Mouse (Mus musculus): ENCODE data around the gene D3Ertd254e.
"Not testable (repeated sequence)": the region's sequence is repeated elsewhere in the genome, so short reads cannot be mapped to it uniquely, and the experiment has no call there.

Gene D3Ertd254e

DNA sequence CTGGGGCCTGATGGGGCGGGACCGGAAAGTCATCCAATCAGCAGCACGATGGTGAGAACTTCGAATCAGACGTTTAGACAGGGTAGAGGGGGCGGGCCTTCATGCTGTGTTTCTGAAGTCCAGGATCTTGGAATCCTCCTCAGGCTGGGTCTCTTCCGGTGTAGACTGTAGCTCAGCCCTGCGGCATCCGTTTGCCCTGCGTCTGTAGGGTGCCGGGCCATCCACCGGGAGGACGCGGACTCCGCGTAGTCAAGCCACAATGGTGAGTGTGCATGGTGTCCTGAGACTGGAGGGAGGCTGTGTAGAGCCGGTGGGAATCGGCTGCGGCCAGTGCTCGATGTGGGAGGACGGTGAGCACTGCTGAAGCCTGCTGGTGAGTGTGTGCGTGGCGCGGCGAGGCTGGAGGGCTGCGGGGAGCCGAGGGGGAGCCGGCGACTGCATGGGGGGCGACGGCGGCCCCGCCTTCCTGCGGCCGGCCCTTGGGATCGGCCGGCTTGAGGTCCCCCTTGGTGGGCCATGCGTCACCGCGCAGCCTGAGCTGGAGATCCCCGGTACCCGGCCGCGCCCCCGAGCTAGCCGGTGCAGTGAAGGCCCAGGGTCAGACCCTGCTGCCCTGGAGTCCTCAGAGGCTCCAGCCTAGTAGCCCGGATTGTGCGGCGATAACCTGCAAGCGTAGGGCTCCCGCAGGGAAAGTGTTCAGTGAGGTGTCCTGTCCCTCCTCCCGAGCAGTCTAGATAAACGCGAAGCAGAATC, at the start of gene D3Ertd254e:
Gene D3Ertd254e, plus strand, starts transcription at position 84 of the 753 bp plus-strand sequence.
- in situ Hi-C loops (cut with MboI; ENCODE audit: unreplicated experiment in 2 of 2): no loop called here

DNA sequence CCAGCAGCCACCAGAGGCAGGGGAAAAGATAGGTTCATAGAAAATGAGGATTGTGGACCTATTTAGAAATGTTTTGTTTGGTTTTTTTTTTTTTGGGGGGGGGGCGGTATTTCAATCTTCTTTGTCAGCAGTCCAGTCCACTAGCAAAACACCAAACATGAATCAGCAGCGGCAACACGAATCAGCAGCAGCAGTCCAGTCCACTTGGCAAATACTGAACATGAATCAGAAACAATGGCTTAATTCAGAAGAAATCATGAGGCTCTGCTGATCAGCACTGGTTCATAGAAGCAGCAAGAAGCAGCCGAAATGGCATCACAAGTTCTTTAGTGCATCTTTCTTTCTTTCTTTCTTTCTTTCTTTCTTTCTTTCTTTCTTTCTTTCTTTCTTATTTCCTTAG, 34.7 kb upstream of the D3Ertd254e start:
- in situ Hi-C loops (cut with MboI; ENCODE audit: unreplicated experiment in 2 of 2): no loop called here

DNA sequence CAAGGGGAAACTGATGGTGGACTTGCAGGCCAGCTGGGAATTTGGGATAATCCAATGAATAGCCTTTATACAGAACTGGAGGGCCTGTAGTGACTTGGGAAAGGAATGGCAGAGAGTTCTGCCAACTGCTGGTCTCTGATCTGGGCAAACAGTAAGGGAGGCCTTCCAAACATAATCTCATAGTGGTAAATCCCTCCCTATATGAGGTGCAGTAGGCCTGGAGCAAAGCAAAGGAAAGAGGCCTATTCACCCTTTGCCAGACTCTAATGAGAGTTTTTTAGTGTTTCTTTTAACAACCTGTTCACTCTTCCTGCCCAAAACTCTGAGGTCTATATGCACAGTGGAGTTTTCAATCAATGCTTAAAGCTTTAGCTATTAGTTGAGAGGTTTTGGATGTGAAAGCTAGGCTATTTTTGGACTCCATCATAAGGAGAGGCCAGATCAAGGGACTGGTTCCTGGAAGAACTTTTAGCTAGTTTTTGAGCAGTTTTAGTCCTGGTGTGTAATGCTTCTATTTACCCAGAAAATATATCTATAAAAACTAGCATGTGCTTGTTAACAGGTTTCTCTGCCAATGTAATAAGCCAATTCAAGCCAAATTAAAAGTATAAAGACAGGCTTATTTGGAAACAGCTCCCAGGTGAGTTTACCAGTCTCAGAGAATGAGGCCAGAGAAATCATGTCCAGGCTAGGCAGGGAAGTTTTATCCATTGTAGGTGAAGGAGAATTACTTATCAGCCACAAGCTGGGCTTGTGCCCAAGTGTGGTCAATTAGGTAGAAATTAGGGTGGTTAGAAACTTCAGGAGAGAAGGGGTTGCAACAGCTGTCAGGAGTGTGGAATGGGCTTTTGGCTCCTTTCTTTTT, 30.9 kb upstream of the D3Ertd254e start:
- in situ Hi-C loops (cut with MboI; ENCODE audit: unreplicated experiment in 2 of 2): no loop called here

DNA sequence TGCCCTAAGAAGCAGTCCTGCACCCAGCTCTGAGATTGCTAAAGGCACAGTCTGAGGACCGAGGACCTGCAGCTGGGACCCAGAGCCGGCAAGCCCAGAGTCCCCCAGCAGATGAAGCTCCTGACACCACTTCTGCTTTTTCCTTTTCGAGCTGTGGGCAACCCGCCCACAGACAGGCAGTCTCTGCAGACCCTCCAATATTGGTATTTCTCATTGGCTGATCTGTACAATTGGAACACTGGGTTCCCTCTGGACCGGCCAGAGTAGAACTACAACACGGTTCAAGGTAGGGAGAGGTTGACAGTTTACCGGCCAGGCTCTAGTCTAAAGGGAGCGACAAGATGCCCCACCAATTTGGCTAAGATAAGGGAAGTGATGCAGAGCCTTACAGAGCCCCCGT, 24.6 kb upstream of the D3Ertd254e start:
- in situ Hi-C loops (cut with MboI; ENCODE audit: unreplicated experiment in 2 of 2): not testable (repeated sequence)

DNA sequence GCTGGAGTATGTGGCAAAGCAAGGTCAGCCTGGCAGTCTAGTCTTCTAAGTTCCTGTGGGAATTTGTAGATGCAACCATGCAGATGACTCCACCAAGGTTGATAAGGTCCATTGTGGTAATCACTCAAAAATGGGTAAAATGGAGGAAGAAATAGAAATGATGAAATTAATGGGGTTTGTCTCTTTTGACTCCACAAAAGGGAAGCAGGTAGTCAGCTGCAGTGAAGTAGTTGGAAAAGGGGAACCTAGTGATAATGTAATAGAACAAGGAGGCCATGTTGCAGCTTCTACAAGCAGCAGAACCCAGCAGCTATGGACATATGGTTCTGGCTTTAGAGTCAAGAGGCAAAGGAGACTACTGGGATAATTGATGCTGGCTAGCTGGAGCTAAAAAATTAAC, 14.7 kb upstream of the D3Ertd254e start:
- in situ Hi-C loops (cut with MboI; ENCODE audit: unreplicated experiment in 2 of 2): loop anchor here (5.0 kb wide), 2 partner anchors 164 to 444 kb away; no protein-coding TSS in a partner anchor

DNA sequence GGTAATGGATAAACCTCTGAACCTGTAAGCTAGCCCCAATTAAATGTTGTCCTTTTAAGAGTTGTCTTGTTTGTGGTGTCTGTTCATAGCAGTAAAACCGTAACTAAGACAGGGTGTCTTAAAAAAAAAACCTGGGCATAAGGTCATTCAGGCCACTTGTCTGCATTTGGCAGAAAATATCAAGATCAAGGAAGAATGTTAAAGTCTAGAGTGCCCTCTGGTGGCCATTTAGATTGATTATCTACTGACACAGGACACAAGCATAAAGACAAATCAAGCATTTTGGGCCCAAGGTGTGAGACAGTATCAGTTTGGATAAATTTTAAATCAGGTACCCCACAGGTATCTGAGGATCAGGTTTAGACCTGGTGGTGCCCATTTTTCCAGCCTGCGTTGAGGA, 13.3 kb upstream of the D3Ertd254e start:
- in situ Hi-C loops (cut with MboI; ENCODE audit: unreplicated experiment in 2 of 2): loop anchor here (5.0 kb wide), 2 partner anchors 165 to 445 kb away; no protein-coding TSS in a partner anchor

DNA sequence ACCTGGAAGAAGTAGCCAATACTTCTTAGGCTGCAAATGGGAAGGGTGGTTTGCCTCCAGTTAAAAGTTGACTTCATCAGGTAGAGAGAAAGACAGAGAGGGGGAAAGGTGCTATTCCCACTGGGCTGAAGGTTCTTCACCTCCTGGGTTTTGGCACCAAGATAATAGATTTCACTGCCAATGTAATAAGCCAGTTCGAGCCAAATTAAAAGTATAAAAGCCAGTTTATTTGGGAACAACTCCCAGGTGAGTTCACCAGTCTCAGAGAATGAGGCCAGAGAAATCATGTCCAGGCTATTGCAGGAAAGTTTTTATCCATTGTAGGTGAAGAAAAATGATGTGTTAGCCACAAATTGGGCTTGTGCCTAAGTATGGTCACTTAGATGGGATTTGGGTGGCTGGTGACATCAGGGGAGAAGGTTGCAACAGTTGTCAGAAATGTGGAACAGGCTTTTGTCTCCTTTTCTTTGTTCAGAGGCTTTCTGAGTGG, 12.6 kb upstream of the D3Ertd254e start:
- in situ Hi-C loops (cut with MboI; ENCODE audit: unreplicated experiment in 2 of 2): loop anchor here (5.0 kb wide), 2 partner anchors 166 to 446 kb away; no protein-coding TSS in a partner anchor

DNA sequence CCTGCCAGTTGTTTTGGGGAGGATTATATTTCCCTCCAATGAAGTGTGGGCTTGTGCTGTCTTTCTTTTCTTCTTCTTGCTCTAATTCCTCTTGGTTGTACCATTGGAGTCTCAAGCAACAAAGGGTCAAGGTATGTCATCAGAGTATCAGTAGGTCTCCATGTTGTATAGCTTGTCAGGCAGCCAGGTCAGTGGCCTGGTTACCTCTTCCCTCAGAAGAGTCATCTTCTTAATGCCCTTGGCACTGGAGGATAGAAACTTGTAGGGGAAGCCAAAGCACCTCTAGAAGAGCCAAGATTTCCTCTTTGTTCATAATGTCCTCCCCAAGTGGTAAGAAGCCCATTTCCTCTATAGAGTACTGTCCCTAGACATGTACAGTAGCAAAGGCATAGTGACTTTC, 11.8 kb upstream of the D3Ertd254e start:
- in situ Hi-C loops (cut with MboI; ENCODE audit: unreplicated experiment in 2 of 2): loop anchor here (5.0 kb wide), 2 partner anchors 167 to 447 kb away; no protein-coding TSS in a partner anchor

DNA sequence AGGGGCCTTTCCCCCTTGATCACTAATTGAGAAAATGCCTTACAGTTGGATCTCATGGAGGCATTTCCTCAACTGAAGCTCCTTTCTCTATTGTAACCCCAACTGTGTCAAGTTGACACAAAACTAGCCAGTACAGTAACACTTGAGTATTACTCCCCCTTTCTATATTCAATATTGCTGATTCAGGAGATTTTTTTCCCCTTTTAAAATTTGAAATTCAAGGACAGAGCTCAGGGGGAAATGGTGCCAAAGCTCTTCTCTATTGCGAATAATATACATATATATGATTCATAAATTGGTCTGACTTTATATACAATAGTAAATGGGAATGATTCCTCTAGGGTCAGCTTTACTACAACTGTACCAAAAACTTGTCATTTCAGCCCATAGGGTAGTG, 282 bp upstream of the D3Ertd254e start:
- in situ Hi-C loops (cut with MboI; ENCODE audit: unreplicated experiment in 2 of 2): no loop called here

DNA sequence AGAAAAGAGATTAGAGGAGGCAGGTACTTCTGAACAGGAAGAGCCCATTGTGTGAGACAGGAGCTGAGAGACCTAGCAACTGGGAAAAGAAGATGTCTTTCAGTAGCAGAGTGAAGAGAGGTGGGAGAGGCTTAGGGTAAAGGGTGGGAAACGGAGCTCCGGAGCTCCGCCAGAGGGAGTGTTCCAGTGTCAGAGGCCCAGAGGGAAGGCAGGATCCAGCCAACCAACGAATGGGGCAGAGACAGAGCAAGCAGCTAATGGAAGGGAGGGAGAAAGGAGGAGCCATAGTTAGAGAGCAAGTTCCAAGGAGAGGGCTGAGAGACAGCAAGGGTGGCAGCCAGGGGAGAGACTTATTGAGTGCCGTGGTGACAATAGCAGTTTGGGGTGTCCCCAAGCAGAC, 4.5 kb downstream of the D3Ertd254e start:
- in situ Hi-C loops (cut with MboI; ENCODE audit: unreplicated experiment in 2 of 2): no loop called here

DNA sequence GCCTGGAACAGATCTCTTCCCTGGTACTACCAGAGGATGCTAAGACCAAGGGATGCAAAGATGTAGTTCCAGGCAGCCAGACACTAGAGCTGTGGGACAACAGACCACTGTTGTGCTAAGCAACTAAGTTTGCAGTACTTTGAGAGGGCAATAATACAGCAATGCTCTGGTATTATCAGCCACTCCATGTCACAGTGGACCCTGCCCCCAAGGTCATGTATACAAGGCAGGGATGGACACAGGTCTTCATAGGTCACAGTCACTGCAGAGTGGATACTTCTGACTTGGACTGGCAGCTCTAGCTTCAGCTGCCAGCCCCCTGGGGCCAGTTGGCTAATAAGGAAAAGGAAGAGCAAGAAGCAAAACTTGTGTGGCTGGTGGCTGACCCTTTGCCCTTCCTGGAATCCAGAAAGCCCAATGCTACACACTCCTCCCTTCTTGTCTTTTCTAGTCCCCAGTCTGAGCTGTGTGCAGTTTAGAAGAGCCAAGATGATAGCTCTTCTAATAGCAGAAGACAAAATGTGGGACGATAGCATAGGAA, 19.9 kb downstream of the D3Ertd254e start:
- in situ Hi-C loops (cut with MboI; ENCODE audit: unreplicated experiment in 2 of 2): no loop called here

DNA sequence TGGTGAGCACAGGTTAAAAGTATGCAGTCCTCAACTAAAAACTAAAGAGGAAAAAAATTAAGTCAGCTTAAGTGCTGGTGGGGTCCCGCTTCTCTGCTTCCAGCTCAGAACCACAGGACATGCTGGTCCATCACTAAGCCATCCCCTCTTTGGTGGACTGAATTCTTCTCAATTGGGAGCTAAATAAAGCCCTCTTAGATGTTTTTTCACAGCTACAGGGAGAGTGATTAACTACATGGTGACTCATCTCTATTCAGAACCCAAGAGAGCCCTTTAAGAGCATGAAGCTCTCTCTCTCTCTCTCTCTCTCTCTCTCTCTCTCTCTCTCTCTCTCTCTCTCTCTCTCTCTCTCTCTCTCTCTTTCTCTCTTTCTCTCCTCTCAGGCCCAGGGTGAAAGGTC, 20.5 kb downstream of the D3Ertd254e start:
- in situ Hi-C loops (cut with MboI; ENCODE audit: unreplicated experiment in 2 of 2): no loop called here

DNA sequence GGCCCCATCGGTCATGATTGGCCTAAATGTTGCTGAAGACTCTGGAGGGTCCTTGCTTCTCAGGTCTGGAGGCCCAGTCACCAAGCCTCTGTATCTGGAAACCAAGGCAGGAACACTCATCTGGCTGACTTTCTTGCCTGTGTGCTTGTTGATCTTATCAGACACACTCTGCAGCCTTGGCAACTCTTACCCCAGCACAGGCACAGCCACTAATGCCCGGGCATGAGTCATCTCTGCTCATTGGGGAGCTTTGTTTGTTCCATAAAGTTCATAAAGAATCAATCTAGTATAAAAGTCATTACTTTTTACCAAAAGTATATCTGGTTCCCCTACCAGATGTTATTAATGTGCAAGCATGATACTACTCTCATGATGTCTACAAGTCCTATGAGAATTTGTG, 22.9 kb downstream of the D3Ertd254e start:
- in situ Hi-C loops (cut with MboI; ENCODE audit: unreplicated experiment in 2 of 2): no loop called here

DNA sequence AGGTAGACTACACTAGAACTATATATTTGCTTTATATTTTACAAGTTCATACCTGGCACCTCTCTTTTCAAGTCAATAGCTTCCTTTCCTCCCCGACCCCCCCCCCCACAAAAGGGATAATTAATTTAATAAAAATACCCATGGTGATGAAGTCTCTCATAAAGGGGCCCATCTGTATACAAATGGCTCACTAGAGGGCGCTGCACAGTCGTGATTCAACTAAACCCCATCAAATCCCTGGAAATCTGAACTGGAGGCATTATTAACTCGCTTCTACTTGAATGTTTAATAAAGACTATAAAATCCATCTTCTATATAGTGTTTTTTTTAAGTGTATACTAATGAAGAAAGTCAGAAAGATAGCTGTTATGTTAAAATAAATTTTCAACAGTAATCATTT, 30.7 kb downstream of the D3Ertd254e start:
- in situ Hi-C loops (cut with MboI; ENCODE audit: unreplicated experiment in 2 of 2): loop anchor here in 1 of 2 experiments (5.0 kb wide), 1 partner anchor 316 kb away; no protein-coding TSS in a partner anchor

DNA sequence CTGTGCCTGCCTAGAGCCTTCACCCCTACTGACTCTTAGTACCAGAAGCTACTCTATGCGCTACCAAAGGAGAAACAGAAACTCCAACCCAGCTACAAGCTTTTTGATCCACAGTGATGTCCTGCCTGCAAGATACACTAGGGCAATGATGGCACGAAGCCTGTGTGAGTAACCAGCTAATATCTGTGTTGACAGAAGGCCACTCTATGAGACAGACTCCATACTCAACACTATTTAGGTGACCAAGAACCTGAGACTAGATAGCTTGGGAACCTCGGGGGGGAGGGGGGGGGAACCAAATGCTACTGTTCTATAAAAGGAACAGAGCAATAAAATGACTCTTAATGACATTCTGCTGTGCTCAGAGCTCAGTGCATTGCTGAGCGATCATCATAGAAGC, 35.7 kb downstream of the D3Ertd254e start:
- in situ Hi-C loops (cut with MboI; ENCODE audit: unreplicated experiment in 2 of 2): no loop called here

DNA sequence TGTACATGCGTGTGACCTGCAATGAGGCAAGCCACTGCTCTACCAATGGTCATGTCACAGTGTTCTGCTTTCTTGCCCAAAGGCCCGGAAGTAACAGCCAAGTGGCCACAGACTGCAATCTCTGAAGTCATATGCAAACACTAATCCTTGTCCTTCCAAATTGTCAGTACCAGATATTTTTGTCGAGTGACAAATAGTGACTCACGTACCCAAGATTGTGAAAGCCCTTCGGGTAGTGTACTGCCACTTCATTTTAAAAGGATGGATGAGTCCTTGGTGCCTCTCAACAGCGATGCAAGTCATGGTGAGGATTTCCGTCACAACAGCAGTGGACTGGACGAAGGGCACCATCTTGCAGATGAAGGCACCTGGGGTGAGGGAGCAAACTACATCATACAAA, 38.4 kb downstream of the D3Ertd254e start:
- in situ Hi-C loops (cut with MboI; ENCODE audit: unreplicated experiment in 2 of 2): no loop called here

DNA sequence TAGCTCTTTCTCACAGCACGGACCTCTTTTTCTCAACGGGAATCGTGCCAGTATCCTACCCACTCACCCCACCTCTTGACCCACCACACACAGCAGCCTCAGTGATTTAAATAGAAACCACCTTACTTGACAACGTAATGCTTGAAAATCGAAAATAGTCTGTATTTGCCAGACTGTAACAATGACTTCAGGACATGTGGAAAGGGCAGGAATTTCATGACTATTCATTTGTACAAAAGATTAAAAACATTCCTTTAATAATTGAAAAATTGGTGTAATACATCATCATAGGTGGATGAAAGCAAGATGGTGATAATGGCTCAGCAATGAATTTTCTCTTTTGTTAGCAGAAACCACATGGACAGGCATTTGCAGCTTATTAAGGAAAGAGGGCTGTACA, 50.3 kb downstream of the D3Ertd254e start:
- in situ Hi-C loops (cut with MboI; ENCODE audit: unreplicated experiment in 2 of 2): no loop called here

DNA sequence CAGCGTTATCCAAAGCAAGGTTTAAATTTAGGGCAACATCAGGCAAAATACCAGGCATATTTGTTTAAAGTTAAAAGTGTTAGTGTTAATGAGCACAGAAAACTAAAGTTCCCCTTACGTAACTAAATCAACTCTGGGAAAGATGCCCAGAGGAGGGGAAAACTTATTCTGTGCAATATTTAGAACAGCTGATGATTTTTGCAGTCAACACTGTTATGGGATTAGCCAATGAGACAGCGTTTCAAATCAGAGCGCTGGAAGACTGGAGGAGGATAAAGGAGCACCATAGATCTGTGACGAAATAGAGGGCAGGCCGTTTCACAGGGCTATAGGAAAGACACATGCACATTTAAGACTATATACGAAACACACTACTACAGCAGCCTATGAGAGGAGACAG, 52.1 kb downstream of the D3Ertd254e start:
- in situ Hi-C loops (cut with MboI; ENCODE audit: unreplicated experiment in 2 of 2): no loop called here

DNA sequence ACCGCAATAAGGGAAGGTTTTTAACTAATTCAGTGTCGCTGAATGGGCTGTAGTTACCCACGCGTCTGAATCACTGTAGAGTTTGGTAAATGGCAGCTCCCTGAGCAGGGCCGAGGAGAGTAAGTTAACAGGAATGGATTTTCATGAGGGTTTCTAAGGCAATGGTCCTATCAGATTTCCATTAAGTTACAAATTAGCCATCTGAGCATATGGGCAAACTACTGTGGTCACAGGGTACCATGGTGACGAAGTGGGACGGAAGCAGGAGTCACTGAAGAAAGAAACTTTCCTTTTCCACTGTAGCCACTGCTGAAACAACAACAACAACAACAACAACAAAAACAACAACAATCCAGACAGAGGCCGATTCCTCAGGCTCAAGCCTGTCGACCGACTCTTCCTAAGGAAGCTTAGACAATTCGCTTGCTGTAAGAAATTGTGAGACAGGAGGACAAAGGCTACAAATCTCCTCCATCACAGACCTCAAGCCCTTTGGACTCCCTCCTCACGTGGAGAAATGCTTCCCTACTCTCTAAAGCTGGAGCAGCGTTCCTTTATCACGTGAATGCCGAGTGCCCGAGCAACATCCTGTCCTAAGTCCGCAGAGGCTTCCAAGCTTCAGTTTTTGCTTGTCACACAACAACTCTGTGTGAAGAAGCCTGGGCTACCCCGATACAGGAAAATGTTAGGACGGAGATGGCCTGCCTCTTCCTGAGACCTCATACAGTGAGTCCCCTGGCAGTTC, 56.9 kb downstream of the D3Ertd254e start:
- in situ Hi-C loops (cut with MboI; ENCODE audit: unreplicated experiment in 2 of 2): no loop called here
